Mouse (Mus musculus): ENCODE data around the gene Rnf180.

Rnf180 gene

GRCm38 (mm10) chr13:105250767-105251166 lies 43.8 kb downstream of the Rnf180 start:
- no peak for DNase-seq (ENCODE audit: low spot score)

DNA sequence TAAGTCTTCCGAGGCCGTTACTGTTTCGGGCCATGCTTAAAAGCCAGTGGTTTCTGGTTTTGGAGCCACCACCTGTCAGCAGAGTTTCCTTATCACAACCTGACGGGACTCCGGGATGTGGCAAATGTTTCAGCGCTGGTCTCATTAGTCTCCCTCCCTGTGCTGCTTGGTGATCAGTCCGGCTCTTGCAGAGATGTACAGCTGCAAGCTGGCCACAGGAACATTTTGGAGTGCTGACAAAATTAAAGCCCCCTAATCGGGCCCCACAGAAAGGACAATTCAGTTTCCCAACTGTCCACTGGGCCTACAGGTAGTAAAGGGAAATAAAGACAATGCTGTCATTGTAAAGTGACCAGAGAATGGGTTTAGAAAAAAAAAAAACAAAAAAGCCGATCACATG lies 44.4 kb downstream of the Rnf180 start:
- no peak for DNase-seq (ENCODE audit: low spot score)

- DNase-seq (ENCODE audit: low spot score), result no peak
Observed at GRCm38 (mm10) chr13:105249599-105249998, 45.0 kb downstream of the Rnf180 start.

DNA sequence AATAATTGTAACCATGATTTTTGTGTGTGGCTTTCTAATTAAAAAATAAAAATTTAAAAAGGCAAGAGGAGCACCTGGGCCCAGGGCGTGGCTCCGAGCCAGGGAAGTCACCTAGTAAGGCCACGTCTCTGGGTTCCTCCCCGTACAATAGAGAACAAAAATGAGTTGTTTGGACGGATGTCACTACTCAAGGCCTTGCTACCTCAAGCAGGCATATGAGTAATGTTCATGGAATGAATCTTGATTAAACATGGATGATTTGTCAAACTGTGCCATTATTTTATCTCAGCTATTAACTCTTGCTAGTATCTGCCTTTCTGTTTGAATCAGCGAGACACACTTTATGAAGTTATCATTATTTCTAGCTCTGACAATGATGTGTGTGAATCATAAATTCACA lies 46.9 kb downstream of the Rnf180 start:
- no peak for DNase-seq (ENCODE audit: low spot score)

GRCm38 (mm10) chr13:105240810-105241209 lies 53.8 kb downstream of the Rnf180 start:
- no peak for DNase-seq (ENCODE audit: low spot score)

DNA sequence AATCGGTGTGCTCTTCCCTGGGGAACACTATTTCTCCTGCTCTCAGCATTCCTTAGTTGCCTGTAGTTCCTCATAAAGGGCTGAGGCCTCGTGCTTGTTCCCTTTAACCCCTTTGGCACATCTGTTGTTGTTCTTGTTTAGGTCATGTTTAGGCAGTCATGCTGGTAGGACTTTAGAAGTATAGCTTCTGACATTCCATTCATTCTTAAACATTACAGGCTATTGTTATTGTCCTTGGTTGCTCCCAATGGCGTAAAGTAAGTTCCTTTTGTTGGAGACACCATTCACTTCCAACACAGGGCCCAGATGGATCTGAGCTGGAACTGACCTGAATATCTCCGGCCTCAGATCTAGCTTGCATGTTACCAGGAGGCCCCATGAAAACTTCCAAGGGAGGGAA lies 67.5 kb downstream of the Rnf180 start:
- DNase-seq (ENCODE audit: low spot score), result no peak

GRCm38 (mm10) chr13:105224048-105224447 lies 70.6 kb downstream of the Rnf180 start:
- no peak for DNase-seq (ENCODE audit: low spot score)

GRCm38 (mm10) chr13:105223147-105223546 lies 71.5 kb downstream of the Rnf180 start:
- DNase-seq (ENCODE audit: low spot score), result no peak

DNA sequence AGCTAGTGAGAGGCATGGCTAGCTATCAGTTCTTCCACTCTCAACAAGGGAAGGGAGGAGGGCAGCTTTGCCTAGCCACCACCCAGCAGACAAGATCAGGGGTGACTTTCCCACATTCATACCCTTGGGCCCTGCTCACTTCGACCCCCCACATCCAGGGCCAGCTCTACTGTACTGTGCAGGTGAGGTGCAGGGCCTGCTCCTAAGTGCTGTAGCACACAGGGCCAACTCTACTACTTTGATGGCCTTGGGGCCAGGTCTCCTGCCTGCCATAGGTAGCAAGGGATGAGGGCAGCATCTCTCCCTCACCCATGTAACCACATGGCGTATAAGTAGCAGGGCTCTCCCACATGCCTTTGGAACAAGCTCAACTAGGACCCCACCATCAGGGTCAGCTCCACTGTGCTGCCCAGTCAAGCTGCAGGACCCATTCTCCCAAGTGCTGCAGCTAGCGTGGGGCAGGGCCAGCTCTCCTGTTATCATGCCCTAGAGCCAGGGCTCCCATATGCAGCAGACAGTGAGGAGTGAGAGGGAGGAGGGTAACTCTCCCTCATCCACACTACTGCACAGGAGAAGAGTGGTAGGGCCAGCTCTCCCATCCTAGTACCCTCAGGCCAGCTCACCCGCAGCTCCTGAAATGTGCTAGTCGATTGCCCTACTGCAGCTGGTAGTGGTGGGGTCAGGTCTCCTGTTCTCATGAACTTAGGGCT lies 72.4 kb downstream of the Rnf180 start:
- no peak for DNase-seq (ENCODE audit: low spot score)

GRCm38 (mm10) chr13:105210746-105211145 lies 83.9 kb downstream of the Rnf180 start:
- DNase-seq (ENCODE audit: low spot score), result no peak

- DNase-seq (ENCODE audit: low spot score), result no peak
Observed at GRCm38 (mm10) chr13:105203851-105204250, 90.8 kb downstream of the Rnf180 start.

DNA sequence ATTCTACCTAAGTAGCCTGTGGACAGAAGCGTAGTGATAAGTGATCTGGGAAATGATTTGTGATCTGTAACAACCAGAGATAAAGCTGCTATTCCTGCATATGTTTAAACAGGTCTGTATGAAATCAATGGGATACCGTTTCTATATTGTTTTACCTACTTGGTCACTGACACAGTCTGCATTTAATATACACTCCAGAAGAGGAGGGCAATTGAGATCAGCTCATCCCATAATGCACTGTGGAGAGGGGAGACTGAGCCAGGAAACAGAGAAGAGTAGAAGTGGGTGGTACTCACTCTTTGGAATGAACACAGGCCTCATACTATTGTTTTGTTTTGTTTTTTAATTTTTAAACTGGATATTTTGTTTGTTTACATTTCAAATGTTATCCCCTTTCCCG lies 96.0 kb downstream of the Rnf180 start:
- no peak for DNase-seq (ENCODE audit: low spot score)

DNA sequence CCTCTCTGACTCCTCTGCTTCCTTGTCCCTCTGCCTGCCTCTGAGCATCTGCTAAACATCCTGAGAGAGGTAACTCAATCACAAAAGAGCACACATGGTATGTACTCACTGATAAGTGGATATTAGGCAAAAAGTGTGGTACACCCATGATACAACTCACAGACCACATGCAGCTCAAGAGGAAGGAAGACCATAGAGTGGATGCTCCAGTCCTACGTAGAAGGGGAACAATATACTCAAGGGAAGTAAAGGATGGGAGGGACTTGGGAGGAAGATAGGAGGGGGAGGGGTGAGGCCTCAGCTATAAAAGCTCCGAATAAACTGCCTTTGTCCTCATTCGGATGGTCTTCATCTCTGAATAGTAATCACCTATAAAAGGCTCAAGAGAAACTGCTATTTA lies 96.6 kb downstream of the Rnf180 start:
- no peak for DNase-seq (ENCODE audit: low spot score)

DNA sequence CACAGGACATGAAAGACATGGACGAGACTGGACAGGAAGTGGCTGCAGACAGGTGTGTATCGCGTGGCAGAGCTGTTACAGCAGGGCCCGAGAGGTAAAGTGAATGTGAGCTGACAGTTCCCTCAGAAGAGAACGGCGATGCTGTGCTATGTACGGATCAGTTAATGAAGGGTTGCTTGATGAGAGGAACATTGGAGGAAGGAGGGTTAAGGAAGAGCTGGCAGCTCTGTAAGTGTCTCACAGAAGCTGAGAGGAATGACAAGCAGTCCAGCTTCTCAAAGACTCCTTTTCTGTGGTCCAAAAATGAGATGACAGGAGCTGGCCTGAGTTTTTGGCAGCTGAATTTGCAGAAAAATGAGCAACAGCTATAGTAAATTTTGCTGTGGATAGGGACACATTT lies 101.0 kb downstream of the Rnf180 start:
- no peak for DNase-seq (ENCODE audit: low spot score)

DNA sequence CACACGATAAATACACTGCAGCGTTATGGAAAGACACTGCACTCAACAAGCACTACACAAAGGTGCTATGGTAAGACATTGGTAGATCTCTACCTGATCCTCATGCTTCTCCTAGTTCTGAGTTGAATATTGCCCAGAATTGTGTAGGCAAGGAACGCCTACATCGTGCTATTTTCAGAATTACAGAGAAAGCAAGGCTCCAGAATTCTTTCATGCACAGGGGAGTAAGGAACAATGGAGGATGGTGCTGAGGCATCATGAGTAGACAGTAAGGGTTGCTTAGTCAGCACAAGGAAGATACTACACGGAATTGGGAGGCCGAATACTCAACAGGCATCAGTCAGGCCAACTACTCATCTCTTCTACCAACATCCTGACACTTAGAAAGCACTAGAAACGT lies 105.9 kb downstream of the Rnf180 start:
- DNase-seq (ENCODE audit: low spot score), result no peak

GRCm38 (mm10) chr13:105180781-105181180 lies 113.8 kb downstream of the Rnf180 start:
- no peak for DNase-seq (ENCODE audit: low spot score)

GRCm38 (mm10) chr13:105165441-105165840 lies 129.2 kb downstream of the Rnf180 start:
- DNase-seq (ENCODE audit: low spot score), result no peak

GRCm38 (mm10) chr13:105153955-105154354 lies 140.7 kb downstream of the Rnf180 start:
- no peak for DNase-seq (ENCODE audit: low spot score)

DNA sequence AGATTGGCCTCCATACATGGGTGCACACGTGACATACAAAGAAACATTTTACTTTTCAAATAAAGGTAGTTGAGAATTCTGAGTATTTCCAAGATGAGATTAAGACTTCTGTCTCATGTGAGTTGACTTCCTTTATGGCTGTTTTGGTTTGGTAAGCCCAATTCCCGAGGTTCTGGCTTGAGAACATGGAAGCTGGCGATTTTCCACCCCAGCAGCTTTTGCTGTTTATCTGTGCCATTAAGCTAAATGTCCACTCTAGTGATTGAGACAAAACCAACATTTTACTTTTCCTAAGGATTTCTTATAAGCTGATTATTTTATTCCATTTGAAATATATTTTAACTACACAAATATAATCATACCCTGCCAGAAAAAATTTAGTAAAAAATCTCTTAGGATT lies 144.6 kb downstream of the Rnf180 start:
- DNase-seq (ENCODE audit: low spot score), result no peak

DNA sequence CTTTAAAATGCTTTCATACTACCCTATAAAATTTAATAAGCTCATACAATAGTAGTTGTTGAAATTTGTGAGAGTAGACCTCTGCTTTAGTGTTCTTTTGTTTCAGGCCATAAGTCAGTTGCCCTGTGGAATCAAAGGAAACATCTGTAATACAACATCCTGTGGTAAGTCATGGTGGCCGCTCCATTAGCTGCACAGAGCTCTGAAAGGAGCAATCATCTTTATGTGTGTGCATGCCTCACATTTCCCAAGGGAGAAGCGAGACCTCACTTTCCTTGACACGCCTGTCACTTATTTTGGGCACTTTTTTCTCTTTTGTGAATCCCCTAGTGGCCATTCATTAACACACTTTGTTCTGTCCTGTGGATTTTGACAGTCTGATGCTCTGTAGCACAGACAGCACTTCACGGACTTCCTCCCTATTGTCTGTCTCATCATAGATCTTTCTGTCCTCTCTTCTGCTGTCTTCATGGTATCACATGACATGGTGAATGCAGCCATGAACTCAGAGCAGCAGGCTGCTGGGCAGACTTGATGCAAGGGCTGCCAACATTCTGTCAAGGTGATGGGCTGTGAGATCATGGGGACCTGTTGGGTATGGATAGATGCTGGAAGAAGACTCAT lies 146.7 kb downstream of the Rnf180 start:
- DNase-seq (ENCODE audit: low spot score), result no peak

DNA sequence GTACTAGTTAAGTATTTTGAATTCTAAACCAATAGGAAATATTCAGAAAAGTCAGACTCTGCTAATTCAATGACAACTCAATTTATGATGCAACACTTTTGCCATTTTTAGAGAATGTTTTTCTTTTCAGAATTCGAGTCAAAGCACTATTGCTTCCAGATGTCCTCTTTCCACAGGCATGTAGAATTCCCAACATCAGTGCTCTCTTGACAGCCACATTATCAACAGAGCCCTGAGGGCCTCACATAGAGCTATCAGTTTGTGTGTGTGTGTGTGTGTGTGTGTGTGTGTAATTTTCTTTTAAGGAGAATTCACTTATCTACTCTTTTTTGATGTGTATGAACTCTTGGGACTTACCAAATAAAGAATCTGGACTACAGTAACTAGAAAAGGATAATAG lies 147.8 kb downstream of the Rnf180 start:
- no peak for DNase-seq (ENCODE audit: low spot score)

GRCm38 (mm10) chr13:105139881-105140280 lies 154.7 kb downstream of the Rnf180 start:
- no peak for DNase-seq (ENCODE audit: low spot score)

GRCm38 (mm10) chr13:105134397-105134796 lies 160.2 kb downstream of the Rnf180 start:
- DNase-seq (ENCODE audit: low spot score), result no peak

GRCm38 (mm10) chr13:105132776-105133175 lies 161.8 kb downstream of the Rnf180 start:
- no peak for DNase-seq (ENCODE audit: low spot score)

All from c-Kit-positive CD71-positive TER-119-positive erythroid progenitor cells, embryonic 14.5 days (primary cell).